Mouse (Mus musculus) liver, postnatal 0 days (tissue): ENCODE measurements at regions not wholly inside any gene's neighbourhood (a gene's known extent, or its start where the extent isn't known, plus 50 kb on each side); places are given as distances from the start of the nearest gene placed in this dataset.

Experiments used
- ATAC-seq: fragments of 200-750 bp; cut with Nextera tagmentation; 2 replicates; pipeline ENCODE4 v1.8.0; 2017; ENCODE audit warnings: mild to moderate bottlenecking, moderate library complexity
- DNase-seq: peaks from one replicate; pipeline ENCODE4 v3.0.0-alpha.2; 2016
- H3K27ac ChIP-seq: fragments of 300-500 bp; sonication (generic); 2 replicates; pipeline ENCODE4 v1.5.1; 2014; ENCODE audit warnings: antibody characterized with exemption, moderate library complexity, mild to moderate bottlenecking, low read depth
- H3K27me3 ChIP-seq: fragments of 300-500 bp; sonication (generic); 2 replicates; pipeline ENCODE4 v1.6.1; 2014; ENCODE audit warnings: low read length, control low read depth, mixed read lengths; ENCODE audit not compliant: insufficient read depth
- H3K36me3 ChIP-seq: fragments of 300-500 bp; sonication (generic); replicated peaks from 2 replicates; pipeline ENCODE4 v1.6.1; 2014; ENCODE audit warnings: mild to moderate bottlenecking, control low read depth, low read length, moderate library complexity, mixed read lengths; ENCODE audit not compliant: insufficient read depth
- H3K4me1 ChIP-seq: fragments of 300-500 bp; sonication (generic); 2 replicates; pipeline ENCODE4 v1.6.1; 2014; ENCODE audit warnings: antibody characterized with exemption, mild to moderate bottlenecking, control low read depth; ENCODE audit not compliant: insufficient read depth
- H3K4me2 ChIP-seq: fragments of 300-500 bp; sonication (generic); 2 replicates; pipeline ENCODE4 v1.6.1; 2014; ENCODE audit warnings: low read depth, mild to moderate bottlenecking, low read length, moderate library complexity, mixed read lengths
- H3K4me3 ChIP-seq: fragments of 300-500 bp; sonication (generic); 2 replicates; pipeline ENCODE4 v1.5.1; 2014; ENCODE audit warnings: low read depth, low read length
- H3K9ac ChIP-seq: fragments of 300-500 bp; sonication (generic); replicated peaks from 2 replicates; pipeline ENCODE4 v1.6.1; 2014; ENCODE audit warnings: mild to moderate bottlenecking, moderate library complexity
- H3K9me3 ChIP-seq: fragments of 300-500 bp; sonication (generic); 2 replicates; pipeline ENCODE4 v1.6.1; 2016; ENCODE audit warnings: mild to moderate bottlenecking, control low read depth, low read length, mixed read lengths
- CTCF ChIP-seq: sonication (generic); IDR thresholded peaks from 2 replicates; pipeline ENCODE4 v1.5.1; 2016; ENCODE audit warnings: antibody characterized with exemption, low read depth
- EP300 ChIP-seq: IDR thresholded peaks from 2 replicates; pipeline ENCODE4 v1.6.1; 2016; ENCODE audit warnings: antibody characterized with exemption, low read depth, mild to moderate bottlenecking
- WGBS: fragments of 180-500 bp; shearing (Covaris S2); extraction: QIAGEN DNeasy Blood & Tissue Kit; methylation state at CpG from one replicate; pipeline ENCODE4 v1.1.7; 2014; ENCODE audit not compliant: insufficient replicate concordance; 5-methylcytosine and 5-hydroxymethylcytosine counted together

DNA sequence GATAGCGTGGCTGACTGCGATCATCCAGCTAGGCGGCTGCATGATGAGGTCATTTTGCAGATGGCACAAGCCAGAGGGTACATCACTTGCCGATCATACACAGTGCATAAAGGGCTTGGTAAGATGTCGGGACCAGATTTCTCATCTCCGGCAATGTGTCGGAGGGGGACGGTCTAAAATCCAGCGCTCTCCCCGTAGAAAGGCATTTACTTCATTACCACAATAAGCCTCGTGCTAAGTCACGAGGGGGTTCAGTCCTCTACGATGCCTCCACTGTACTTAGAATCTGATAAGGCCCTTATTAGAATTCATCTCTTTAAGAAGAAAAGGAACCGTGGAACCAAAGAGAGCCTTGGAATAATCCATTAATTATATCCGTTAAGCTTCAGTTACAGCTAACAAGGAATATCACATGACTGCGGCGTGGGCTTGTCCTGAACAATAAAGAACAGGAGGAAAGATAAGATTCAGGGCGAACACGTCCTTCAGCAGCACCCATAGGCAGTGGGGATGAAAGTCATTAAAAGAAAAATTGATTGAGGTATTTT, 52.3 kb upstream of the Atrnl1 start:
- no peak for TF ChIP-seq EP300
- TF ChIP-seq CTCF: no peak
- H3K9ac ChIP-seq: no peak overlapping the region
- WGBS: 81% methylated on average over 19 of the region's 19 CpGs
- H3K4me1 ChIP-seq: no peaks in the 10 kb centered on the region
- no peak overlapping the region for H3K4me3 ChIP-seq
- DNase-seq (no peak), ATAC-seq (no peak)
- no peak overlapping the region for H3K27ac ChIP-seq
- no peak overlapping the region for H3K4me2 ChIP-seq
- H3K27me3 ChIP-seq: no peaks in the 10 kb centered on the region
- no peaks in the 10 kb centered on the region for H3K9me3 ChIP-seq
- no peaks in the 10 kb centered on the region for H3K36me3 ChIP-seq

DNA sequence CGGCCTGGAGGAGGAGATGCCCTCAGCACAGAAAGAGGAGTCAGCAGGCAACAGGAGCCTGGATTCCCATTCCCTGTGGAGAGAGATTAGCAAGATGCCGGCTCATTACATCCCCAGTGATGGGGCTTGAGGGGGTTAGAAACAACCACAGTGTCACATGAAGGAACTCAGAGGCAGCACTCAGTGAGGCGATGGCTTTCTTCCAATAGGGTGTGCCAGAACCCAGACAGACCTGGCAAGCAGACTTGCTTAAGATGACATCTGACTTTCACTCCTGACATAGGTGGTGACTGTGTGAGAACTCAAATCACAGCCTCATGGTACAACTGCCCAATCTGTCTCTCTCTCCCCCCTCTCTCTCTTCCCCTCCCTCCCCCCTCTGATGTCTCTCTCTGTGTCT, 50.1 kb upstream of the Atrnl1 start:
- no peak for DNase-seq
- Histone ChIP-seq H3K36me3 (no peaks in the 10 kb centered on the region), H3K9me3 (no peaks in the 10 kb centered on the region), H3K4me2 (no peak overlapping the region), H3K4me1 (no peaks in the 10 kb centered on the region), H3K4me3 (no peak overlapping the region), H3K27ac (no peak overlapping the region), H3K27me3 (no peaks in the 10 kb centered on the region), H3K9ac (no peak overlapping the region)
- TF ChIP-seq CTCF (no peak), EP300 (no peak)
- ATAC-seq: no peak
- WGBS: 61% methylated on average over 3 of the region's 3 CpGs
